Mouse (Mus musculus) C2C12 (cell line): ENCODE measurements around the gene Lyrm9.

Experiments used
- CTCF ChIP-seq: IDR thresholded peaks from one replicate; pipeline ENCODE4 v1.5.1; 2011; ENCODE audit not compliant: control insufficient read depth, insufficient read depth, insufficient read length
- FOSL1 ChIP-seq: IDR thresholded peaks from one replicate; pipeline ENCODE4 v1.8.0; 2011; ENCODE audit warnings: mild to moderate bottlenecking, low read length; ENCODE audit not compliant: poor library complexity, insufficient read depth, severe bottlenecking
- MAX ChIP-seq: IDR thresholded peaks from one replicate; pipeline ENCODE4 v1.6.1; 2011; ENCODE audit warnings: mild to moderate bottlenecking, control low read depth

- TF ChIP-seq CTCF = no peak
- no peak for TF ChIP-seq MAX
- TF ChIP-seq FOSL1 = no peak
Measured at GRCm38 (mm10) chr11:78814461-78814941, 11.9 kb upstream of the Lyrm9 start.
